Comparison of ENCODE assay signal across 13 mouse cellular contexts in genomic region chr15:103371208-103371607, GRCm38 (mm10). TPM values are rescaled to one million over a fixed set of nuclear protein-coding genes. Genes with fewer than 3 reads are reported as not detected.
DNase-seq lines count a peak whose midpoint lies in the region; ATAC-seq and TF ChIP-seq lines count a peak whose summit lies in the region.
"Had no signal": no experiment of that assay in that cellular context is flagged by ENCODE, and none has a peak within 500 bp of the region (broad histone marks: within the 10 kb centered on the region; RNA-seq: fewer than 3 reads in every experiment).

No protein-coding gene starts in this region.

- H3K27ac ChIP-seq in gastrocnemius, adult 2 months = peak overlapping the region; percentile 65
- H3K27ac ChIP-seq: forebrain, embryonic 13.5 days; liver, embryonic 15.5 days; midbrain, embryonic 10.5 days had no signal

- H3K4me3 ChIP-seq in gastrocnemius, adult 2 months = no peak overlapping the region
- H3K4me3 ChIP-seq: forebrain, embryonic 13.5 days; liver, embryonic 15.5 days; midbrain, embryonic 10.5 days had no signal

- no peak for TF ChIP-seq CTCF in gastrocnemius, adult 2 months (IDR thresholded peaks at IDR 0.05)

- no peak for ATAC-seq in megakaryocyte progenitor cell, adult 5-6 weeks (replicated peaks; ENCODE audit: poor library complexity)
- ATAC-seq: forebrain, embryonic 13.5 days had no signal

- intact Hi-C loops in gastrocnemius, adult 2 months (cut with DNase I) = no loop called here

- peak; percentile 62 for DNase-seq in gastrocnemius, adult 2 months
- no peak for DNase-seq in gastrocnemius, postnatal 10 days
- DNase-seq in urinary bladder, postnatal 14 days (ENCODE audit: low spot score) = peak; percentile 42
- no peak for DNase-seq in urinary bladder, postnatal 36 days (ENCODE audit: low spot score in 2 of 2)
- peak; percentile 46 for DNase-seq in heart, postnatal 4 days
- no peak for DNase-seq in cerebellum, adult 8-10 months
- no peak for DNase-seq in kidney, adult 18-20 months
- DNase-seq: cerebellum, postnatal 36 days; kidney, adult 9 months had no signal

RNA-seq across cellular contexts. Expression of gene Itga5, which starts 4.6 kb away (rescaled TPM):
- 1 to 10 TPM; 5.0 to 10.0 TPM for total RNA-seq in gastrocnemius, adult 2 months (2021)
- total RNA-seq in gastrocnemius, postnatal 10 days (2021) = 10 to 100 TPM; 27.6 to 40.5 TPM
- total RNA-seq in heart, postnatal 4 days (2021) = 100 to 1,000 TPM; 120 to 121 TPM
- 16.4 and 17.3 TPM in 2 replicates for total RNA-seq in megakaryocyte progenitor cell, adult 5-6 weeks (2015)
- total RNA-seq in megakaryocyte progenitor cell, adult 5-6 weeks (2017) = 8.4 and 10.5 TPM in 2 replicates

RNA-seq across cellular contexts. Expression of gene Zfp385a, which starts 31.3 kb away (rescaled TPM):
- total RNA-seq in gastrocnemius, adult 2 months (2021) = 10 to 100 TPM in 1 of 2 experiments, 1 to 10 TPM in 1; 8.0 to 13.0 TPM
- 10 to 100 TPM; 39.3 to 45.7 TPM for total RNA-seq in gastrocnemius, postnatal 10 days (2021)
- 10 to 100 TPM; 21.9 to 22.0 TPM for total RNA-seq in heart, postnatal 4 days (2021)
- 11.5 and 12.4 TPM in 2 replicates for total RNA-seq in megakaryocyte progenitor cell, adult 5-6 weeks (2015)
- 2.0 and 3.2 TPM in 2 replicates for total RNA-seq in megakaryocyte progenitor cell, adult 5-6 weeks (2017)

RNA-seq across cellular contexts. Expression of gene Gtsf1, which starts 59.1 kb away (rescaled TPM):
- not detected for total RNA-seq in gastrocnemius, adult 2 months (2021)
- not detected for total RNA-seq in gastrocnemius, postnatal 10 days (2021)
- total RNA-seq in heart, postnatal 4 days (2021) = 1 to 10 TPM; 1.3 to 1.8 TPM
- not detected in 2 replicates for total RNA-seq in megakaryocyte progenitor cell, adult 5-6 weeks (2015)
- total RNA-seq in megakaryocyte progenitor cell, adult 5-6 weeks (2017) = 0.27 TPM in 1 of 2 replicates, not detected in the other

Comparison
In these comparisons a context has a peak if more than half of its experiments do, and no peak if none do; other contexts are left out.
1. DNase-seq: peak in gastrocnemius, adult 2 months (single experiment), urinary bladder, postnatal 14 days (single experiment) and heart, postnatal 4 days (single experiment); none in gastrocnemius, postnatal 10 days (single experiment), urinary bladder, postnatal 36 days (0 of 2), cerebellum, adult 8-10 months (single experiment) and kidney, adult 18-20 months (single experiment).